Mouse (Mus musculus) forebrain, embryonic 15.5 days (tissue): ENCODE results near the gene Dhh. TPM values are rescaled to one million over a fixed set of nuclear protein-coding genes. Genes with fewer than 3 reads are reported as not detected.

Experiments used
- ATAC-seq: fragments of 200-750 bp; cut with Nextera tagmentation; replicated peaks from 2 replicates; pipeline ENCODE4 v1.8.0; 2017; ENCODE audit warnings: mild to moderate bottlenecking, moderate TSS enrichment, moderate library complexity
- H3K27ac ChIP-seq: fragments of 300-500 bp; sonication (generic); replicated peaks from 2 replicates; pipeline ENCODE4 v1.5.1; 2015; ENCODE audit warnings: mild to moderate bottlenecking, inconsistent platforms
- H3K27me3 ChIP-seq: fragments of 300-500 bp; sonication (generic); 2 replicates; pipeline ENCODE4 v1.6.1; 2015; ENCODE audit warnings: inconsistent platforms
- H3K36me3 ChIP-seq: fragments of 300-500 bp; sonication (generic); 2 replicates; pipeline ENCODE4 v1.6.1; 2015; ENCODE audit warnings: mild to moderate bottlenecking, inconsistent platforms
- H3K4me1 ChIP-seq: fragments of 300-500 bp; sonication (generic); 2 replicates; pipeline ENCODE4 v1.6.1; 2015; ENCODE audit warnings: inconsistent platforms
- H3K4me2 ChIP-seq: fragments of 300-500 bp; sonication (generic); replicated peaks from 2 replicates; pipeline ENCODE4 v1.6.1; 2015; ENCODE audit warnings: mild to moderate bottlenecking, inconsistent platforms
- H3K4me3 ChIP-seq: fragments of 300-500 bp; sonication (generic); 2 replicates; pipeline ENCODE4 v1.5.1; 2015; ENCODE audit warnings: mild to moderate bottlenecking, inconsistent platforms
- H3K9ac ChIP-seq: fragments of 300-500 bp; sonication (generic); replicated peaks from 2 replicates; pipeline ENCODE4 v1.6.1; 2015; ENCODE audit warnings: mild to moderate bottlenecking, inconsistent platforms
- H3K9me3 ChIP-seq: fragments of 300-500 bp; sonication (generic); 2 replicates; pipeline ENCODE4 v1.6.1; 2016; ENCODE audit warnings: inconsistent platforms
- WGBS: fragments of 180-500 bp; shearing (Covaris S2); methylation state at CpG from one replicate; pipeline ENCODE4 v1.1.7; 2015; ENCODE audit warnings: mixed read lengths; 5-methylcytosine and 5-hydroxymethylcytosine counted together
- polyA plus RNA-seq: library from polyadenylated mRNA; unstranded; fragments of >200 nt; fragmentation: Nextera tagmentation; extraction: Ambion mirVana; gene quantifications from 2 replicates; pipeline ENCODE4 v1.2.1, GENCODE M21; 2015

The Dhh gene
- polyA plus RNA-seq, 1 experiment from 2014 or later: 0.52 TPM

DNA sequence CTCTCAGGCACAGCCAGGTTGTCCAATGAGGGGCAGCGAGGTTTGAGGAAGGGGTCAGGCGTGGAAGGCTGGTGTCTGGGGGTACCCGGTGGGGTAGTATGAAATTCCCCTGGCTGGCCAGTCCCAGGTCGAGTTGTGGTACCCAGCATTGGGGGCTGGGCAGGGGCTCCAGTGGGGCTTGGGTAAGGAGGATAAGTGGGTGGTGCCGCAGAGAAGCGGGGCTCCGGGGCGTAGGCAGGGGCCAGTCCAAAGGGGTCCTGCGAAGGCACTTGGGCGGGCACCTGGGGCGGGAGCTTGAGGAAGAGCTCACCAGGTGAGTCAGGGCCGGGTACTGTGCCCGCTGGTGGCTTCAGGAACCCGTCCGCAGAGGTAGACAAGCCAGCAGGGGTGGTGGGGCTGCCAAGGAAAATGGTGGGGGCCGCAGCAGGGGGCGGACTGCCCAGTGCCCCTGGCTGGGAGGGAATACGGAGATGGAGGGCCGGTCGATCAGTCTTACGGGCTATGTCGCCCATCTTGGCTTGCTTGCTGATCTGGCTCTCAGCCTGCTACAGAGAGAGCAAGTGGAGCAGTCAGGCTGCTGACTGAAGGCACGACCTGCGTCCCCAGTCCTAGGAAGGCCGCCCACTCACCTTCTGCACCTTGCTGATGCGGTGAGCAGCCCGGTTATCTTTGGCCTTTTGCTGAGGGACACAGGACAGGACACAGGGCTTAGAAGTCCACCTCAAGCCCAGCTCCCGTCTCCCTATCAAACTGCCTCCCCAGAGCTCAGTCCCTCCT lies 45.0 kb downstream of the Dhh start:
- 92% methylated on average over 28 of the region's 28 CpGs for WGBS
- ATAC-seq: 0 out of 2 replicates have a peak, but pooled peaks have one; percentile 21

DNA sequence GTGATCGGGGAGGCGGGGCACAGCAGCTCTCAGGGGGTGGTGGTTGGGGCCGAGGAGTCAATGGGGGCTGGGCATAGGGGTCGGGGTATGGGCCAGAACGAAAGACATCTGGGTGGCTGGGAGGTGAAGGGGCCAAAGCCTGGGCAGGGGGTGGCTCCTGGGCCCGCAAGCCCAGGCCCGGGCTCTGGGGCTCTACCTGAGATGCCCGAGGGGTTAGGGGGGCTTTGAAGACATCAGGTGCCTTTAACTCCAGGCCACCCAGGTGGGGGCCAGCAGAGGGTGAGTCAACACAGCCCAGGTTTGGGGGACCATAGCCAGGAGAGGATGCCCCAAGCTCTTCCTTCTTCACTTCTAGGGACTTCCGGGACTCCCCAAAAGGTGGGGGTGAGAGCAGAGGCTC lies 45.6 kb downstream of the Dhh start:
- no peaks in the 10 kb centered on the region for H3K9me3 ChIP-seq
- peaks cover 100% of the 10 kb centered on the region for H3K36me3 ChIP-seq
- no peak overlapping the region for H3K27ac ChIP-seq
- H3K27me3 ChIP-seq: no peaks in the 10 kb centered on the region
- WGBS: 93% methylated on average over 9 of the region's 9 CpGs
- no peak overlapping the region for H3K4me3 ChIP-seq
- no peak overlapping the region for H3K4me2 ChIP-seq
- H3K9ac ChIP-seq: no peak overlapping the region
- no peak for ATAC-seq
- no peaks in the 10 kb centered on the region for H3K4me1 ChIP-seq

More for the DNA sequence above, 45.0 kb downstream of the Dhh start:
- Histone ChIP-seq H3K27ac (no peak overlapping the region), H3K4me1 (no peaks in the 10 kb centered on the region), H3K36me3 (peaks cover 100% of the 10 kb centered on the region), H3K9me3 (no peaks in the 10 kb centered on the region), H3K4me3 (no peak overlapping the region), H3K27me3 (no peaks in the 10 kb centered on the region), H3K4me2 (no peak overlapping the region), H3K9ac (no peak overlapping the region)

DNA sequence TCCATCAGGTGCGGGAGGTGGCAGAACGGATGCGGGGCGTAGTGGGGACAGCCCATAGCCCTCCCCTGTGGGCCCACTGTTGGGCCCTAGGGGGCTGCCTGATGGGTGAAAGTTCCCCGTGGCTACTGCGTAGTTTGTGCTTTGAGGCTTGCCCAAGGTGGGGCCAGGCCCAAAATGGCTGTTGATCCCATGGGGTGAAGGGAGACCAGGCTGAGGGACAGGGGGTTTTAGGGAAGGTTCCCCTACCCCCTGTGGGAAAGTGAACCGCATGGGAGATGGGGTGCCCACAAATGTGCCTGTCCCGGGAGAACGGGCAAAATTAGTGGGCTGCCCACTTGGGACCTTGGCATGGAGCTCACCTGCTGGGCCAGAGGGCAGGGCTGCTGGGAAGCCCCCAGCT lies 46.3 kb downstream of the Dhh start:
- Histone ChIP-seq H3K27ac (no peak overlapping the region), H3K36me3 (peaks cover 100% of the 10 kb centered on the region), H3K9me3 (no peaks in the 10 kb centered on the region), H3K9ac (no peak overlapping the region), H3K4me1 (no peaks in the 10 kb centered on the region), H3K27me3 (no peaks in the 10 kb centered on the region), H3K4me3 (no peak overlapping the region), H3K4me2 (no peak overlapping the region)
- no peak for ATAC-seq
- WGBS: 94% methylated on average over 9 of the region's 9 CpGs

DNA sequence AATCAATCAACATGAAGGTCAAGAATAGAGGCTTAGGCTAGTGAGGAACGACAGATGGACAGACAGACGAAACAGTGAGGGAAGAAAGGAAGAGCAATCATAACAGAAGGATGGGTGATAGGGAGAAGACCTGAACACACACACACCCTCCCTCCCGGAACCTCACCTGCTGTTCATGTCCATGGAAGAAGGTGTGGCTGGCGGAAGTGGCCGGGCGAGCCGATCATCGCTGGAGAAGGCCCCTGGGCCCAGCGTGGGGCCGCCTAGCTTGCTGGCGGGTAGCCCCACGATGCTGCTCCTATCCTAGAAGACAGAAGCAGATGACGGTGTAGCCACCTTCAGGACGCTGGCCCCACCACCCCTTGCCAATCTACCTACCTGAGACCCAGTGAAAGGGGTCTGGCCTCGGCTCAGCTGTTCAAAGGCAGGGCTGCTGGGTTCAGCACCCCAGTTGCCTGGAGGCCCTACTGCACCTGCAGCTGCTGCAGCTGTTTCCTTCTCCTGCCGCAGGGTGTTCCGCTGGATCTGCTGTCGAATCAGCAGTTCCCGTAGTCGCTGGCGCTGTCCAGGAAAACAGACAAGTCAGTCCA lies 47.0 kb downstream of the Dhh start:
- Histone ChIP-seq H3K4me1 (no peaks in the 10 kb centered on the region), H3K9ac (no peak overlapping the region), H3K4me2 (no peak overlapping the region), H3K4me3 (no peak overlapping the region), H3K27me3 (no peaks in the 10 kb centered on the region), H3K36me3 (peaks cover 100% of the 10 kb centered on the region), H3K27ac (no peak overlapping the region), H3K9me3 (no peaks in the 10 kb centered on the region)
- ATAC-seq: no peak
- 90% methylated on average over 21 of the region's 21 CpGs for WGBS

- ATAC-seq: no peak
- no peak overlapping the region for H3K27ac ChIP-seq
- H3K9me3 ChIP-seq: no peaks in the 10 kb centered on the region
- no peaks in the 10 kb centered on the region for H3K27me3 ChIP-seq
- WGBS: 91% methylated on average over 14 of the region's 14 CpGs
- no peaks in the 10 kb centered on the region for H3K4me1 ChIP-seq
- H3K36me3 ChIP-seq: peaks cover 100% of the 10 kb centered on the region
- no peak overlapping the region for H3K4me2 ChIP-seq
- no peak overlapping the region for H3K4me3 ChIP-seq
- no peak overlapping the region for H3K9ac ChIP-seq
Measured at GRCm38 (mm10) chr15:98850668-98851067, 47.7 kb downstream of the Dhh start.

DNA sequence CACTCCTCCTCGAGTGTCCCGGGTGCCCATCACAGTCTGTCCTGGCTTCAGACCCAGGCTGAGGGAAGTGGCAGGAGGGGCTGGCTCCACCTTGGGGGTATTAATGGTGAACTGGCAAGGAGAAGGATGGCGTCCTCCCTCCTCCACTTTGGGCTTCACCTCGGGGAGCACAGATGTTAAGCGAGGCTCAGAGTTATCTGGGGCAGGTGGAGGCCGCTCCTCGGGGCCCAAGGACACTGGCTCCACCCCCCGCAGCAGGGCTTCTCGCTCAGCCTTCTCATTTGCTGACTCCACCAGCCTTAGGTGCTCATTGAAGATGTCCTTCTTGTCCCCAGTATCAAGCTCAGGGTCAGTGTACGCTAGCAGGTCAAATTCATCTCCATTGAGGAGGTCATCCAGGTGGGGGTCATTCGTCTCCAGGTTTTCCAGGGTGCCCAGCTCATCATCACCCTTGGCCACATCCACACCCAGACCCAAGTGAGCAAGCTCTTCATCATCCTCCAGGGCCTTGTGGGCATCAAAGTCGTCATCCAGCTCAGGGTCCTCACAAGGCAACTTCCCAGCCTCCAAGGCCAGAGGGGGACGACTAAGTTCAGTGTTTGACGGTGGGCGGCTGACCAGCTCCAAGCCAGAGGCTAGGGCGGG lies 48.3 kb downstream of the Dhh start:
- Histone ChIP-seq H3K4me1 (no peaks in the 10 kb centered on the region), H3K36me3 (peaks cover 100% of the 10 kb centered on the region), H3K4me2 (no peak overlapping the region), H3K4me3 (no peak overlapping the region), H3K9me3 (no peaks in the 10 kb centered on the region), H3K9ac (no peak overlapping the region), H3K27me3 (no peaks in the 10 kb centered on the region), H3K27ac (no peak overlapping the region)
- WGBS: 90% methylated on average over 16 of the region's 16 CpGs
- ATAC-seq: no peak

- Histone ChIP-seq H3K4me1 (no peaks in the 10 kb centered on the region), H3K36me3 (peaks cover 100% of the 10 kb centered on the region), H3K9ac (no peak overlapping the region), H3K4me3 (no peak overlapping the region), H3K9me3 (no peaks in the 10 kb centered on the region), H3K27ac (no peak overlapping the region), H3K27me3 (no peaks in the 10 kb centered on the region), H3K4me2 (no peak overlapping the region)
- ATAC-seq: no peak
- 96% methylated on average over 11 of the region's 11 CpGs for WGBS
Measured at GRCm38 (mm10) chr15:98849165-98849564, 49.2 kb downstream of the Dhh start.

GRCm38 (mm10) chr15:98846140-98846539 lies 52.2 kb downstream of the Dhh start:
- no peak overlapping the region for H3K9ac ChIP-seq
- H3K4me2 ChIP-seq: no peak overlapping the region
- no peak overlapping the region for H3K27ac ChIP-seq
- ATAC-seq: no peak
- H3K9me3 ChIP-seq: no peaks in the 10 kb centered on the region
- H3K27me3 ChIP-seq: no peaks in the 10 kb centered on the region
- peaks cover 100% of the 10 kb centered on the region for H3K36me3 ChIP-seq
- H3K4me3 ChIP-seq: no peak overlapping the region
- WGBS: 91% methylated on average over 8 of the region's 8 CpGs
- no peaks in the 10 kb centered on the region for H3K4me1 ChIP-seq

GRCm38 (mm10) chr15:98845149-98845548 lies 53.2 kb downstream of the Dhh start:
- H3K4me2 ChIP-seq: no peak overlapping the region
- no peaks in the 10 kb centered on the region for H3K4me1 ChIP-seq
- peaks cover 100% of the 10 kb centered on the region for H3K36me3 ChIP-seq
- H3K4me3 ChIP-seq: no peak overlapping the region
- H3K9me3 ChIP-seq: no peaks in the 10 kb centered on the region
- 98% methylated on average over 2 of the region's 2 CpGs for WGBS
- H3K27ac ChIP-seq: no peak overlapping the region
- H3K9ac ChIP-seq: no peak overlapping the region
- no peaks in the 10 kb centered on the region for H3K27me3 ChIP-seq
- no peak for ATAC-seq

- H3K27me3 ChIP-seq: no peaks in the 10 kb centered on the region
- no peaks in the 10 kb centered on the region for H3K9me3 ChIP-seq
- no peak for ATAC-seq
- H3K4me3 ChIP-seq: no peak overlapping the region
- H3K4me1 ChIP-seq: no peaks in the 10 kb centered on the region
- H3K4me2 ChIP-seq: no peak overlapping the region
- H3K36me3 ChIP-seq: peaks cover 100% of the 10 kb centered on the region
- no peak overlapping the region for H3K27ac ChIP-seq
- no peak overlapping the region for H3K9ac ChIP-seq
- 95% methylated on average over 11 of the region's 11 CpGs for WGBS
Measured at GRCm38 (mm10) chr15:98843595-98844223, 54.6 kb downstream of the Dhh start.
